Mouse (Mus musculus) E14TG2a.4 (cell line): ENCODE data around the gene Tent5b.

ENCODE experiments used
- CTCF ChIP-seq: conservative IDR thresholded peaks from 2 replicates; pipeline ENCODE4 v1.5.1; 2014; ENCODE audit warnings: low read length
- NANOG ChIP-seq: IDR thresholded peaks from 2 replicates; pipeline ENCODE4 v1.6.1; 2014; ENCODE audit warnings: borderline replicate concordance, low read length, mixed read lengths
- POU5F1 ChIP-seq: IDR thresholded peaks from 2 replicates; pipeline ENCODE4 v1.6.1; 2014; ENCODE audit warnings: low read length, borderline replicate concordance

GRCm38 (mm10) chr4:133447366-133447765 lies 32.6 kb upstream of the Tent5b start:
- TF ChIP-seq CTCF = no peak
- TF ChIP-seq NANOG = no peak
- no peak for TF ChIP-seq POU5F1
